Mouse (Mus musculus) hindbrain, embryonic 16.5 days (tissue): ENCODE data around the gene Polr2b. TPM values are rescaled to one million over a fixed set of nuclear protein-coding genes. Genes with fewer than 3 reads are reported as not detected.

Experiments
- ATAC-seq: fragments of 200-750 bp; cut with Nextera tagmentation; 2 replicates; pipeline ENCODE4 v1.8.0; 2017; ENCODE audit warnings: moderate TSS enrichment, moderate library complexity
- H3K27ac ChIP-seq: fragments of 300-500 bp; sonication (generic); 2 replicates; pipeline ENCODE4 v1.5.1; 2014; ENCODE audit warnings: low read depth, mild to moderate bottlenecking, control low read depth, low read length, moderate library complexity
- H3K27me3 ChIP-seq: fragments of 300-500 bp; sonication (generic); replicated peaks from 2 replicates; pipeline ENCODE4 v1.6.1; 2014; ENCODE audit warnings: low read length; ENCODE audit not compliant: control insufficient read depth, insufficient read depth
- H3K36me3 ChIP-seq: fragments of 300-500 bp; sonication (generic); 2 replicates; pipeline ENCODE4 v1.6.1; 2014; ENCODE audit warnings: mild to moderate bottlenecking, low read length, moderate library complexity, mixed read lengths; ENCODE audit not compliant: control insufficient read depth, insufficient read depth
- H3K4me1 ChIP-seq: fragments of 300-500 bp; sonication (generic); 2 replicates; pipeline ENCODE4 v1.6.1; 2014; ENCODE audit warnings: low read depth, low read length; ENCODE audit not compliant: control insufficient read depth, insufficient read depth
- H3K4me2 ChIP-seq: fragments of 300-500 bp; sonication (generic); 2 replicates; pipeline ENCODE4 v1.6.1; 2014; ENCODE audit warnings: mild to moderate bottlenecking, low read length, control low read depth, moderate library complexity
- H3K4me3 ChIP-seq: fragments of 300-500 bp; sonication (generic); 2 replicates; pipeline ENCODE4 v1.5.1; 2014; ENCODE audit warnings: mild to moderate bottlenecking, low read length, control low read depth, moderate library complexity
- H3K9ac ChIP-seq: fragments of 300-500 bp; sonication (generic); 2 replicates; pipeline ENCODE4 v1.6.1; 2014; ENCODE audit warnings: low read depth, mild to moderate bottlenecking, control low read depth, low read length, moderate library complexity
- H3K9me3 ChIP-seq: fragments of 300-500 bp; sonication (generic); 2 replicates; pipeline ENCODE4 v1.6.1; 2014; ENCODE audit warnings: mild to moderate bottlenecking, low read length, moderate library complexity; ENCODE audit not compliant: control insufficient read depth
- WGBS: fragments of 180-500 bp; shearing (Covaris S2); extraction: QIAGEN DNeasy Blood & Tissue Kit; methylation state at CpG from one replicate; pipeline ENCODE4 v1.1.7; 2014; 5-methylcytosine and 5-hydroxymethylcytosine counted together
- polyA plus RNA-seq: library from polyadenylated mRNA; unstranded; fragments of >200 nt; fragmentation: Nextera tagmentation; extraction: Ambion mirVana; gene quantifications from 2 replicates; pipeline ENCODE4 v1.2.1, GENCODE M21; 2015

The Polr2b gene
- polyA plus RNA-seq, 1 experiment from 2014 or later = 52.4 TPM

DNA sequence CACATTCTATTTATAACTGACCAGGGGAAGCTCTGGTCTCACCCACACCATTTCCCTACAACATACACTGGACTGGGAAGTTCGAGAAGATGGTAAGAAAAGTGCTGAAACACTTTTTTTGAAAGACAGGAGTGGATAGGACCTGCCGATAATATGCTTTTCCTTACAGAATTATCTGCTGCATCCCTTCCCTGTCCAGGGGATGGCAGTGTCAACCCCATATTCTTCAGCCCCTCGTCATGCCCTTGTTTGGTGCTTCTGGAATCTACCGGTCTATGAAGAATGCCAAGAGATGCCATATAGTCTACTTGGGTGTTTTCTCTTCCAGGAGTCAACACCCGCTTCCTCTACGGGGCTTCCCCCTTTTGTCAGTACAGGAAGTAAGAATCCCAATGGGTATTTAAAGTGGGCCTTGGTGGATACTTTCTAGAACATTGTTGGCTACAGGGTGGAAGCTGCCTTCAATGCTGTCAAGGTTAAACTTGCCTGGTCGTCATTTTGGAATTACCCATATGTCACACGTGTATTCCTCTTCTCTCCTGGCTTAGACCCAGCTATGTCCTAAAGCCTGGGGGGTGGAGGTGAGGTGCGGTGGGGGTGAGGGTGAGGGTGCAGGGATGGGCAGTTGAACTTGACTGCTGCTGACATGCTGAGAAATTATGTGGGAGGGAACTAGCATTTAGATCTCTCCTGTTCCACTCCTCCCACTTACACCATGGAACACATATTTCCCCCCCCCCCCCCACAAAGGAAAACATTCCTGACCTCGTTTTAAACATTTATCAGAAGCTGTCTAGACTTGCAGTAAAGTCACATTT is 76.9 kb downstream of the Polr2b start:
- no peaks in the 10 kb centered on the region for H3K9me3 ChIP-seq
- H3K4me3 ChIP-seq = no peak overlapping the region
- WGBS = 71% methylated on average over 10 of the region's 10 CpGs
- no peak overlapping the region for H3K9ac ChIP-seq
- H3K27ac ChIP-seq = no peak overlapping the region
- ATAC-seq = no peak
- H3K4me1 ChIP-seq = no peaks in the 10 kb centered on the region
- H3K4me2 ChIP-seq = no peak overlapping the region
- H3K36me3 ChIP-seq = no peaks in the 10 kb centered on the region
- H3K27me3 ChIP-seq = no peaks in the 10 kb centered on the region

- Histone ChIP-seq H3K27me3 (no peaks in the 10 kb centered on the region), H3K4me1 (no peaks in the 10 kb centered on the region), H3K27ac (no peak overlapping the region), H3K9ac (no peak overlapping the region), H3K36me3 (no peaks in the 10 kb centered on the region), H3K4me3 (no peak overlapping the region), H3K4me2 (no peak overlapping the region), H3K9me3 (no peaks in the 10 kb centered on the region)
- no peak for ATAC-seq
- WGBS = 89% methylated on average over 8 of the region's 8 CpGs
Measured at GRCm38 (mm10) chr5:77387414-77387704, 77.4 kb downstream of the Polr2b start.

- Histone ChIP-seq H3K9ac (no peak overlapping the region), H3K4me1 (no peaks in the 10 kb centered on the region), H3K27me3 (no peaks in the 10 kb centered on the region), H3K4me3 (no peak overlapping the region), H3K4me2 (no peak overlapping the region), H3K27ac (no peak overlapping the region), H3K9me3 (no peaks in the 10 kb centered on the region), H3K36me3 (no peaks in the 10 kb centered on the region)
- 78% methylated on average over 6 of the region's 6 CpGs for WGBS
- no peak for ATAC-seq
Measured at GRCm38 (mm10) chr5:77388359-77388758, 78.4 kb downstream of the Polr2b start.

DNA sequence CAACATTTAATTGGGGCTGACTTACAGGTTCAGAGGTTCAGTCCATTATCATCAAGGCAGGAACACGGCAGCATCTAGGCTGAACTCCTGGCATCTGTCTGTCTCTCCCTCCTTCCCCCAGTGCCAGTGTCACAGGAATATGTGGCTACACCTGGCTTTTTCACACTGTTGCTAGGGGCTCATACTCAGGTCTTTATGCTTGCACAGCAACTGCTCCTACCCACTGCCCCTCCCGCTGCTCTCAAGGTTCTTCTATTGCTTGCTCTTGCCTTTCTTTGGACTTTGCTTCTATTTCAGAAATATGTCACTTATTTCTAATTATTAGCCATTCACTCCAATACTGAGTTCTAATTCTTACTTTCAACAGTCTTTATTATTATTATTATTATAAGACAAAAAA is 80.3 kb downstream of the Polr2b start:
- ATAC-seq = no peak
- H3K27ac ChIP-seq = no peak overlapping the region
- no peak overlapping the region for H3K4me3 ChIP-seq
- H3K36me3 ChIP-seq = no peaks in the 10 kb centered on the region
- no peaks in the 10 kb centered on the region for H3K27me3 ChIP-seq
- H3K9me3 ChIP-seq = no peaks in the 10 kb centered on the region
- H3K4me1 ChIP-seq = peaks cover 5% of the 10 kb centered on the region; the same call in 1 of the 2 replicates
- no peak overlapping the region for H3K9ac ChIP-seq
- H3K4me2 ChIP-seq = no peak overlapping the region
- WGBS = 89% methylated on average over 2 of the region's 2 CpGs

- Histone ChIP-seq H3K9me3 (no peaks in the 10 kb centered on the region), H3K27ac (no peak overlapping the region), H3K4me2 (no peak overlapping the region), H3K27me3 (no peaks in the 10 kb centered on the region), H3K4me1 (peaks cover 5% of the 10 kb centered on the region; the same call in 1 of the 2 replicates), H3K9ac (no peak overlapping the region), H3K4me3 (no peak overlapping the region), H3K36me3 (no peaks in the 10 kb centered on the region)
- 88% methylated on average over 10 of the region's 10 CpGs for WGBS
- ATAC-seq = no peak
Measured at GRCm38 (mm10) chr5:77393094-77393619, 83.2 kb downstream of the Polr2b start.

- 31% methylated on average over 9 of the region's 9 CpGs for WGBS
- Histone ChIP-seq H3K9me3 (no peaks in the 10 kb centered on the region), H3K27ac (no peak overlapping the region), H3K4me2 (no peak overlapping the region), H3K4me3 (no peak overlapping the region), H3K27me3 (no peaks in the 10 kb centered on the region), H3K4me1 (peaks cover 5% of the 10 kb centered on the region; the same call in 1 of the 2 replicates), H3K9ac (no peak overlapping the region), H3K36me3 (no peaks in the 10 kb centered on the region)
- peak; percentile 77 for ATAC-seq
Measured at GRCm38 (mm10) chr5:77393990-77394618, 84.2 kb downstream of the Polr2b start.

- Histone ChIP-seq H3K9me3 (no peaks in the 10 kb centered on the region), H3K9ac (no peak overlapping the region), H3K27ac (no peak overlapping the region), H3K4me1 (peaks cover 5% of the 10 kb centered on the region; the same call in 1 of the 2 replicates), H3K4me2 (no peak overlapping the region), H3K27me3 (no peaks in the 10 kb centered on the region), H3K4me3 (no peak overlapping the region), H3K36me3 (no peaks in the 10 kb centered on the region)
- WGBS = 66% methylated on average over 14 of the region's 14 CpGs
- no peak for ATAC-seq
Measured at GRCm38 (mm10) chr5:77398285-77399057, 88.5 kb downstream of the Polr2b start.
